8 mouse cellular contexts compared by ENCODE assay signal in the genomic region with DNA sequence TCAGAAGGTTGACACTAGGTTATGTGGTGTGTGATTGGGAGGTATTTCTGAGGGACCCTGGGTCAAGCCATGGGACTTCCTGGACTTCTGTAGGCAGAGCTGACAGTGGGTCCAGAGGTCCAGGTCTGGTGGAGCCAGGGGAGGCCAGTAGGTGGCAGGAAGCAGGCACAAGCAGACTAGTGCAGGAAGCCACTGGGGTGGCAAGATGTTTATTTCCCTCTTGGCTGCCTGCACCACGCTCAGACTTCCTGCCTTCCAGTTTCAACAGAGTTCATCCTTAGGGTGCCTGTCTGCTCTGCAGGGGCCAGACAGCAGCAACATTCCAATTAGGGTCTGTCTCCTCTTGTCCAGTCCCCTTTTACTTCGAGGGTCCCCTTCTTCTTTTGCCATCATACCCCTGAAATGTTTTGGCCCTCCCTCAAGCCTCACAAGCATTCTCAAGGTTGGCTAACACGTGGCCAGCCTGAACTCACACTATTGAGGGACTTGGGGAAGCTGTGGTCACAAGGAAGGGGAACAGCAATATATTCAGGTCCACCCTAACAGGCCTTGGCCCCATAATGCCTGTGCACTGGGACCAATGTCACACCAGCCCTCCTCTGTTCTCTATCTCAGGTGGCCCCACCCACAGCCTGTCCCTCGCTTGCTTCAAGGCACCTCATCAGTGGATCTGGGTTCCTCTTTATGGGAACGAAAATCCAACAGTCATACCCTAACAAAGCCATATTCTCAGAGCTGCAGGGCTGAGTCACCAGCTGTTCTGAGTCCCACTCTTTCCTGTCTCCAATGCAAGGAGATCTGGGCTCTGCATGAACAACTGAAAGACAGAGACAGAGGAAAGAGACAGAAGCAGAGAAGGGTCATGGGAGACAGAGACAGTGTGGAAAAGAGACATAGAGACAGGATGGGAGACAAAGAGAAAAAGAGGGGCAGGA. TPM values are rescaled to one million over a fixed set of nuclear protein-coding genes. Genes with fewer than 3 reads are reported as not detected.
A peak's percentile ranks its signal among the peaks of the same experiment; 100 is the strongest.
DNase-seq lines count a peak whose midpoint lies in the region; ATAC-seq and TF ChIP-seq lines count a peak whose summit lies in the region.

No protein-coding gene starts in this region.

- DNase-seq in layer of hippocampus, adult 2 months (ENCODE audit: low spot score in 2 of 2): peak; percentile 17 to 19
- DNase-seq in layer of hippocampus, postnatal 10 days (ENCODE audit: low spot score in 2 of 2): no peak
- DNase-seq in liver, adult 2 months (ENCODE audit: extremely low read depth, low read depth, low spot score): peak; percentile 21
- no peak for DNase-seq in embryo, embryonic 10 days (ENCODE audit: low spot score)
- DNase-seq in forebrain, embryonic 10.5 days (ENCODE audit: extremely low spot score, low spot score): no peak
- DNase-seq in hindbrain, embryonic 14.5 days (ENCODE audit: low spot score): no peak

- H3K27me3 ChIP-seq in liver, adult 2 months (ENCODE audit: control insufficient read depth, insufficient read depth, low read length): no peaks in the 10 kb centered on the region
- no peaks in the 10 kb centered on the region for H3K27me3 ChIP-seq in forebrain, embryonic 10.5 days (ENCODE audit: poor library complexity, severe bottlenecking)
- H3K27me3 ChIP-seq in hindbrain, embryonic 14.5 days (ENCODE audit: control insufficient read depth, insufficient read depth, low read length): no peaks in the 10 kb centered on the region

- TF ChIP-seq CTCF in layer of hippocampus, adult 2 months (conservative IDR thresholded peaks at IDR 0.05): peak; percentile 42
- peak; percentile 34; the same call in 1 of the 2 replicates for TF ChIP-seq CTCF in liver, adult 2 months (IDR thresholded peaks at IDR 0.05; ENCODE audit: low read depth, low read length)

- no peaks in the 10 kb centered on the region for H3K36me3 ChIP-seq in liver, adult 2 months (ENCODE audit: control insufficient read depth, insufficient read depth, low read length)
- H3K36me3 ChIP-seq in forebrain, embryonic 10.5 days (replicated peaks): no peaks in the 10 kb centered on the region; the same call in 1 of the 2 replicates
- H3K36me3 ChIP-seq in hindbrain, embryonic 14.5 days (replicated peaks; ENCODE audit: control insufficient read depth, insufficient read depth): no peaks in the 10 kb centered on the region

- no peaks in the 10 kb centered on the region for H3K9me3 ChIP-seq in forebrain, embryonic 10.5 days
- no peaks in the 10 kb centered on the region for H3K9me3 ChIP-seq in hindbrain, embryonic 14.5 days (ENCODE audit: control insufficient read depth, low read length)

- H3K79me2 ChIP-seq in liver, adult 2 months (ENCODE audit: control insufficient read depth, insufficient read depth, low read length): no peaks in the 10 kb centered on the region

- no peak overlapping the region for H3K4me2 ChIP-seq in hindbrain, embryonic 14.5 days (replicated peaks)

- H3K27ac ChIP-seq in layer of hippocampus, adult 2 months: peak overlapping the region; percentile 25; the same call in 1 of the 2 replicates
- no peak overlapping the region for H3K27ac ChIP-seq in liver, adult 2 months (replicated peaks; ENCODE audit: insufficient read depth, low read depth, low read length)
- H3K27ac ChIP-seq in forebrain, embryonic 10.5 days: no peak overlapping the region
- no peak overlapping the region for H3K27ac ChIP-seq in hindbrain, embryonic 14.5 days

- TF ChIP-seq POLR2A in liver, adult 2 months (IDR thresholded peaks at IDR 0.05; ENCODE audit: extremely low read depth, insufficient read depth, low read length): no peak

- H3K4me3 ChIP-seq in layer of hippocampus, adult 2 months: no peak overlapping the region
- no peak overlapping the region for H3K4me3 ChIP-seq in liver, adult 2 months (ENCODE audit: insufficient read depth, low read depth, low read length)
- no peak overlapping the region for H3K4me3 ChIP-seq in forebrain, embryonic 10.5 days
- H3K4me3 ChIP-seq in hindbrain, embryonic 14.5 days (replicated peaks; ENCODE audit: low read length): no peak overlapping the region

- H3K9ac ChIP-seq in liver, adult 2 months (ENCODE audit: low read depth, low read length): no peak overlapping the region
- H3K9ac ChIP-seq in hindbrain, embryonic 14.5 days: no peak overlapping the region

- peak; percentile 50 for ATAC-seq in activated CD4-positive, CD25-positive, alpha-beta regulatory T cell, adult 4 months
- peak; percentile 88 for ATAC-seq in monocyte, adult 5-6 weeks (replicated peaks; ENCODE audit: insufficient number of reproducible peaks, low FRiP score, low TSS enrichment, poor library complexity, severe bottlenecking)
- no peak for ATAC-seq in hindbrain, embryonic 14.5 days (ENCODE audit: low FRiP score)

- no peaks in the 10 kb centered on the region for H3K4me1 ChIP-seq in liver, adult 2 months (ENCODE audit: control insufficient read depth, insufficient read depth, low read length)
- H3K4me1 ChIP-seq in forebrain, embryonic 10.5 days: peaks cover 4% of the 10 kb centered on the region
- no peaks in the 10 kb centered on the region for H3K4me1 ChIP-seq in hindbrain, embryonic 14.5 days (replicated peaks; ENCODE audit: control insufficient read depth, insufficient read depth, low read length)

- WGBS in liver, adult 2 months: 68% methylated on average over 5 of the region's 5 CpGs
- 78% methylated on average over 5 of the region's 5 CpGs for WGBS in forebrain, embryonic 10.5 days
- WGBS in hindbrain, embryonic 14.5 days: 71% methylated on average over 5 of the region's 5 CpGs

RNA-seq across cellular contexts. Expression of a gene that starts 23.6 kb away (rescaled TPM):
- total RNA-seq in layer of hippocampus, adult 2 months (2021): 1 to 10 TPM; 1.7 TPM
- total RNA-seq in layer of hippocampus, postnatal 10 days (2021): 1 to 10 TPM; 2.4 to 2.5 TPM
- 10 to 100 TPM; 61.0 to 67.4 TPM for polyA plus RNA-seq in activated CD4-positive, CD25-positive, alpha-beta regulatory T cell, adult 4 months (2017; shearing (Covaris generic))
- 0.18 and 0.27 TPM in 2 replicates for total RNA-seq in liver, adult 2 months (2014; rRNA removed)
- 0.49 and 1.1 TPM in 2 replicates for polyA plus RNA-seq in liver, adult 2 months (2012; rRNA removed)
- total RNA-seq in monocyte, adult 5-6 weeks (2017): 76.0 to 95.2 TPM (median 78.6 TPM) in 3 replicates
- 0.82 and 0.95 TPM in 2 replicates for polyA plus RNA-seq in forebrain, embryonic 10.5 days (2016; fragmentation: Nextera tagmentation; extraction: Ambion mirVana)
- 0.72 and 0.98 TPM in 2 replicates for polyA plus RNA-seq in hindbrain, embryonic 14.5 days (2014; fragmentation: Nextera tagmentation; extraction: Ambion mirVana)

RNA-seq across cellular contexts. Expression of a gene that starts 48.0 kb away (rescaled TPM):
- 1 to 10 TPM; 5.6 to 7.1 TPM for total RNA-seq in layer of hippocampus, adult 2 months (2021)
- total RNA-seq in layer of hippocampus, postnatal 10 days (2021): 1 to 10 TPM; 7.9 to 8.1 TPM
- polyA plus RNA-seq in activated CD4-positive, CD25-positive, alpha-beta regulatory T cell, adult 4 months (2017; shearing (Covaris generic)): 10 to 100 TPM; 11.5 to 13.7 TPM
- total RNA-seq in liver, adult 2 months (2014; rRNA removed): 0.60 and 0.65 TPM in 2 replicates
- polyA plus RNA-seq in liver, adult 2 months (2012; rRNA removed): 0.40 and 0.51 TPM in 2 replicates
- 43.6 to 60.8 TPM (median 44.6 TPM) in 3 replicates for total RNA-seq in monocyte, adult 5-6 weeks (2017)
- polyA plus RNA-seq in forebrain, embryonic 10.5 days (2016; fragmentation: Nextera tagmentation; extraction: Ambion mirVana): 0.90 and 1.1 TPM in 2 replicates
- polyA plus RNA-seq in hindbrain, embryonic 14.5 days (2014; fragmentation: Nextera tagmentation; extraction: Ambion mirVana): 1.5 and 2.2 TPM in 2 replicates

RNA-seq across cellular contexts. Expression of a gene that starts 56.3 kb away (rescaled TPM):
- 10 to 100 TPM; 14.8 to 15.3 TPM for total RNA-seq in layer of hippocampus, adult 2 months (2021)
- 10 to 100 TPM; 13.2 to 13.5 TPM for total RNA-seq in layer of hippocampus, postnatal 10 days (2021)
- polyA plus RNA-seq in activated CD4-positive, CD25-positive, alpha-beta regulatory T cell, adult 4 months (2017; shearing (Covaris generic)): 10 to 100 TPM; 56.9 to 66.6 TPM
- 11.2 and 15.3 TPM in 2 replicates for total RNA-seq in liver, adult 2 months (2014; rRNA removed)
- 35.4 and 38.0 TPM in 2 replicates for polyA plus RNA-seq in liver, adult 2 months (2012; rRNA removed)
- 27.8 to 56.1 TPM (median 45.9 TPM) in 3 replicates for total RNA-seq in monocyte, adult 5-6 weeks (2017)
- 21.0 and 22.1 TPM in 2 replicates for polyA plus RNA-seq in forebrain, embryonic 10.5 days (2016; fragmentation: Nextera tagmentation; extraction: Ambion mirVana)
- 31.0 and 37.0 TPM in 2 replicates for polyA plus RNA-seq in hindbrain, embryonic 14.5 days (2014; fragmentation: Nextera tagmentation; extraction: Ambion mirVana)

Comparison
In these comparisons a context has a peak if more than half of its experiments do, and no peak if none do; other contexts are left out.
1. DNase-seq: peak in layer of hippocampus, adult 2 months (2 of 2) and liver, adult 2 months (single experiment); none in layer of hippocampus, postnatal 10 days (0 of 2), embryo, embryonic 10 days (single experiment), forebrain, embryonic 10.5 days (single experiment) and hindbrain, embryonic 14.5 days (single experiment).
2. RNA of a gene that starts 23.6 kb away (total RNA-seq): 76.0 to 95.2 TPM in monocyte, adult 5-6 weeks; 2.4 to 2.5 TPM in layer of hippocampus, postnatal 10 days, 1.7 TPM in layer of hippocampus, adult 2 months and 0.18 to 0.27 TPM in liver, adult 2 months; every median in the first group is over 10 times any median in the second.